Mouse (Mus musculus) midbrain, embryonic 13.5 days (tissue): ENCODE data around the gene Tmem14c. TPM values are rescaled to one million over a fixed set of nuclear protein-coding genes. Genes with fewer than 3 reads are reported as not detected.

Experiments
- ATAC-seq: fragments of 200-750 bp; cut with Nextera tagmentation; 2 replicates; pipeline ENCODE4 v1.8.0; 2017; ENCODE audit warnings: mild to moderate bottlenecking, moderate TSS enrichment, moderate library complexity
- H3K27ac ChIP-seq: fragments of 300-500 bp; sonication (generic); 2 replicates; pipeline ENCODE4 v1.5.1; 2015; ENCODE audit warnings: inconsistent platforms, mild to moderate bottlenecking, moderate library complexity
- H3K27me3 ChIP-seq: fragments of 300-500 bp; sonication (generic); 2 replicates; pipeline ENCODE4 v1.6.1; 2015; ENCODE audit warnings: mild to moderate bottlenecking, inconsistent platforms
- H3K36me3 ChIP-seq: fragments of 300-500 bp; sonication (generic); 2 replicates; pipeline ENCODE4 v1.6.1; 2015; ENCODE audit warnings: mild to moderate bottlenecking, inconsistent platforms
- H3K4me1 ChIP-seq: fragments of 300-500 bp; sonication (generic); replicated peaks from 2 replicates; pipeline ENCODE4 v1.6.1; 2015; ENCODE audit warnings: inconsistent platforms
- H3K4me2 ChIP-seq: fragments of 300-500 bp; sonication (generic); replicated peaks from 2 replicates; pipeline ENCODE4 v1.6.1; 2015; ENCODE audit warnings: moderate library complexity, mild to moderate bottlenecking, inconsistent platforms
- H3K4me3 ChIP-seq: fragments of 300-500 bp; sonication (generic); replicated peaks from 2 replicates; pipeline ENCODE4 v1.5.1; 2015; ENCODE audit warnings: mild to moderate bottlenecking, inconsistent platforms
- H3K9ac ChIP-seq: fragments of 300-500 bp; sonication (generic); replicated peaks from 2 replicates; pipeline ENCODE4 v1.6.1; 2015; ENCODE audit warnings: mild to moderate bottlenecking, inconsistent platforms
- H3K9me3 ChIP-seq: fragments of 300-500 bp; sonication (generic); 2 replicates; pipeline ENCODE4 v1.6.1; 2016; ENCODE audit warnings: mild to moderate bottlenecking, inconsistent platforms
- WGBS: fragments of 180-500 bp; shearing (Covaris S2); methylation state at CpG from one replicate; pipeline ENCODE4 v1.1.7; 2015; 5-methylcytosine and 5-hydroxymethylcytosine counted together
- polyA plus RNA-seq: library from polyadenylated mRNA; unstranded; fragments of >200 nt; fragmentation: Nextera tagmentation; extraction: Ambion mirVana; gene quantifications from 2 replicates; pipeline ENCODE4 v1.2.1, GENCODE M21; 2015

Tmem14c gene
- 124 and 135 TPM in 2 replicates for polyA plus RNA-seq

DNA sequence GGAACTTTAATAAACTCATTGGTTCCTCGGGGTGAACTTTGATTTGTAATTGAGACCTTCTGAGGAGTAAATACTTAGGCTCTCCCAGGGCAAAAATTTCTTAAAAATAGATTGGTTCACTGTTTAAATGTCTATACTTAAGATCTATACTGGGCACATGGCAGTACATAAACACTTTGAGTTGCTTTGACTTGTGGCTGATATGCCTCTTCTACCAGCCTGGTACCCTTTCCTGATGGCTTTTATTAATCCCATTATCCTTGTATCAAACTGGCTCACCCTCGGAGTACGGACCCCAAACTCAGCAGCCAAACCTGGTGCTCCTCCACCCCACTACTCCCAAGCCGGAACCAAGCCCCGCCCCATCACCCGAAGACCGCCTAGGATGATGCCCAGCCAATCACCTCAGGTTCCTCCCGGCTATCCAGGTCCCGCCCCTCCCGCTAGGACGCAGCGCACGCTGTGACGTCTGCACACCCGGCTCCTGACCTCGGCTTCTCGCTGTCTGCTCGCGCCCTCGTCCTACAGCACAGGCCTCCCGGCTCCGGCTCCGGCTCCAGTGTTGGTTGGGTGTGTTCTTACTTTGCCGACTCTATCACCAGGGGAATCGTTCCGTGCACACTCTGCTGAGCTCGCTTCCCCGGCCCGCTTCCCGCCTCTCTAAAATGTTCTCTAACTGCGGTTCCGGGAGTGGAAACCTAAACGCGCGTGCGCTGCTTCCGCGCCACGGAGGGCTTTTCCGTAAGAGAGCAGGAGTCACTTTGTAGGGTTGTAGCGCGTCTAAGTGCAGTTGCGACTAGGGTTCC lies at the start of gene Tmem14c:
Tmem14c (plus strand) TSS at position 464 of the 806 bp plus-strand sequence.
- H3K9ac ChIP-seq, result peak within 1 kb of the TSS; percentile 72
- peak within 1 kb of the TSS; percentile 74 for H3K4me2 ChIP-seq

DNA sequence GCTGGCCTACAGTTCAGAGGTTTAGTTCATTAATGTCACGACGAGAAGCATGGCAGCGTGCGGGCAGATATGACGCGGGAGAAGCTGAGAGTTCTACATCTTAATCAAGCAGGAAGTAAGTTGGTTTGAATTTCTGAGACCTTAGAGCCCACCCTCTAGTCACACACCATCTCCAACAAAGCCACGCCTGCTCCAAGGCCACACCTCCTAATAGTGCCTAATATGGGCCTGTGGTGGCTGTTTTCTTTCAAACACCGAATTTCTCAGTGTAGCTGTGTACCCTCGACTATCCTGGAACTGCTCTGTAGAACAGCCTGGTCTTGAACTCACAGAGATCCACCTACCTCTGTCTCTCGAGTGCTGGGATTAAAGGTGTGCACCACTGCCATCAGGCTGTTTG lies 48.5 kb upstream of the Tmem14c start:
- 93% methylated on average over 10 of the region's 10 CpGs for WGBS
- H3K4me1 ChIP-seq, result no peaks in the 10 kb centered on the region
- no peak overlapping the region for H3K4me3 ChIP-seq
- no peak overlapping the region for H3K4me2 ChIP-seq
- H3K9ac ChIP-seq, result no peak overlapping the region
- no peak overlapping the region for H3K27ac ChIP-seq
- H3K27me3 ChIP-seq, result no peaks in the 10 kb centered on the region
- H3K36me3 ChIP-seq, result no peaks in the 10 kb centered on the region
- H3K9me3 ChIP-seq, result no peaks in the 10 kb centered on the region
- ATAC-seq, result no peak

More for the DNA sequence above, at the start of gene Tmem14c:
- no peaks in the 10 kb centered on the region for H3K27me3 ChIP-seq
- peaks cover 46% of the 10 kb centered on the region for H3K36me3 ChIP-seq
- under 1% methylated on average over 43 of the region's 43 CpGs for WGBS
- H3K4me1 ChIP-seq, result peaks cover 20% of the 10 kb centered on the region
- no peaks in the 10 kb centered on the region for H3K9me3 ChIP-seq
- peak; percentile 99 for ATAC-seq
- H3K27ac ChIP-seq, result peak within 1 kb of the TSS; percentile 82
- H3K4me3 ChIP-seq, result peak within 1 kb of the TSS; percentile 74

DNA sequence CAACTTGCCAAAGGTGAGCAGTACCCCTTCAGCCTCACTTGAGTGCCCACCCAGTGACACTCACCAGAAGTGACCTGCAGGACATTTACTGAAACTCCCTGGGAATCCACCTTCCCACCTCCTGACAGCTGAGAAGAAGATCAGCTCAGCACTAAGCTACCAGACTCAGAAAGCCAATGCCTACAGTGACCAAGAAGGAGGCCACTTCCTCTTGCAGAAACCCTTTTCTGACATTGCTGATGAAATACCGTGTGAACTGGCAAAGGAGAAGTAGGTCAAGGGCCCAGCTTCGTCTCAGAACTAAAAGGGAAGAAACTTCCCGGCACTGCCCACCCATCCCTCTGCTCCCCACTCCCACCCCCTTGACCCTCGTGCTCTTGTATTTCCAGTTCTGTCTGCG lies 47.5 kb upstream of the Tmem14c start:
- Histone ChIP-seq H3K9me3 (no peaks in the 10 kb centered on the region), H3K27ac (no peak overlapping the region), H3K4me2 (no peak overlapping the region), H3K36me3 (no peaks in the 10 kb centered on the region), H3K4me1 (no peaks in the 10 kb centered on the region), H3K27me3 (no peaks in the 10 kb centered on the region), H3K9ac (no peak overlapping the region), H3K4me3 (no peak overlapping the region)
- 88% methylated on average over 5 of the region's 5 CpGs for WGBS
- no peak for ATAC-seq

DNA sequence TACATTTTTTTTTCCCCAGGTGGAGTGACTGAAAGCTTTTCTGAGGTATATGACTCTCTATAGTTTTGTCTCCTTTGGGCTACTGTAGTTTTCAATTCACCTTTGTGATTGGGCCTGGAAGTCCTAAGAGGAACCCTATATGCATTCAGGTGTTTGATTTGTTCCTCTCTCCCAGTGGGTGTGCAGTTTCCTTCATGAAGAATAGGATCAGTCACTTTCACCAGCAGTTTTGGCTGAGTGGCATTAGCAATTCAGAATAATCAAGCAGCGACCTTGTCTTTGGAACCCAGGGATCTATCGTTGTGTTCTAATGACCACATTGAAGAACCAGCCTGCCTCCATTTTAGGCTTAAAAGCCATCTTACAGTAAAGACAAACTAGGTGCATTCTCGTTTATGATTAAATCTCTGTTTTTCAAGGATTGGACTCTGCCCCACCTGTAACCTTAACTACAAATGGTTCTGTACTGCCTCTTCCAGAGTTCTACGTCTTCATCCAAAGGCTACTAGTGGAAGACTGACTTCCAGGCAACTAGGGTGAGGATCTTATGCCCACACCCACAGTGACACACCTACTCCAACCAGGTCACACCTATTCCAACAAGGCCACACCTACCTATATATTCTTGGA lies 46.2 kb upstream of the Tmem14c start:
- no peak overlapping the region for H3K4me3 ChIP-seq
- 92% methylated on average over 4 of the region's 4 CpGs for WGBS
- no peaks in the 10 kb centered on the region for H3K9me3 ChIP-seq
- no peak overlapping the region for H3K27ac ChIP-seq
- ATAC-seq, result no peak
- no peaks in the 10 kb centered on the region for H3K4me1 ChIP-seq
- H3K27me3 ChIP-seq, result no peaks in the 10 kb centered on the region
- H3K4me2 ChIP-seq, result no peak overlapping the region
- no peak overlapping the region for H3K9ac ChIP-seq
- H3K36me3 ChIP-seq, result no peaks in the 10 kb centered on the region

DNA sequence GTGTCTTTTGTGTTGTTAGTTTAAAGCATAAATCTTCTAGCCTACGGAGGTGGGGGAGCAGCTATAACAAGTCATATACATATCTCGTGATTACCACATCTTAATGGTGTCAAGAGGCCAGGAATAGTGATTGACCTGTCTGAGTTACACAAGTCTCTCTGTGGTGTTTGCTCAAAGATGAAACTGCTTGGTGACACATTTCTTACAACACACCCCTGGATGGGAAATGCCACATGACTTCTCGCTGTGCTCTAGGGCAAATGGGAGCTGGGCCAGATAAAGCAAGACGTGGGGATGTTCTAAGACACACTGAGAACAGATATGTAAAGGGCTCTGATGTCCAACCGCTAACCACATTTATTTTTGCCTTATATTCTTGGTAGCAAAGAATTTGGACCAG lies 44.8 kb upstream of the Tmem14c start:
- no peaks in the 10 kb centered on the region for H3K9me3 ChIP-seq
- 95% methylated on average over 5 of the region's 5 CpGs for WGBS
- H3K27ac ChIP-seq, result no peak overlapping the region
- no peak overlapping the region for H3K4me3 ChIP-seq
- ATAC-seq, result no peak
- H3K4me1 ChIP-seq, result no peaks in the 10 kb centered on the region
- no peak overlapping the region for H3K4me2 ChIP-seq
- no peaks in the 10 kb centered on the region for H3K36me3 ChIP-seq
- H3K9ac ChIP-seq, result no peak overlapping the region
- H3K27me3 ChIP-seq, result no peaks in the 10 kb centered on the region

DNA sequence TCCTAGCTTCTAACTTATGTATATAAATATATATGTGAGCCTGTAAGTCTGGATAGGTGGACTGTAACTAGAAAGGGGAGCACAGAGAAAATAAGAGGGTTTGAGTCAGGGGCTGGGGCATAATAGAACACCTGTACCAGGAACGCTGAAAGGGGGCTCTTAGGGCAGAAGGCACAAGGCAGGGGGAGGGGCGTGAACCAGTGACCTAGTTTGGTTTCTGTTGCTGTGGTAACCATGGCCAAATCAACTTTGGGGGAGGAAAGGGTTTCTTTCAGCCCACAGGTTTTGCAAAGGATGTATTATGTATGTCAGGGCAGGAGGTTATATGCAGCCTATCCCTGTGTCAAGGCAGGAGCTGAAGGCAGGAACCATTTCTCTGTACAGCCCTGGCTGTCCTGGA lies 44.3 kb upstream of the Tmem14c start:
- Histone ChIP-seq H3K4me1 (no peaks in the 10 kb centered on the region), H3K9me3 (no peaks in the 10 kb centered on the region), H3K4me3 (no peak overlapping the region), H3K27ac (no peak overlapping the region), H3K9ac (no peak overlapping the region), H3K4me2 (no peak overlapping the region), H3K27me3 (no peaks in the 10 kb centered on the region), H3K36me3 (no peaks in the 10 kb centered on the region)
- ATAC-seq, result no peak
- 93% methylated on average over 2 of the region's 2 CpGs for WGBS

DNA sequence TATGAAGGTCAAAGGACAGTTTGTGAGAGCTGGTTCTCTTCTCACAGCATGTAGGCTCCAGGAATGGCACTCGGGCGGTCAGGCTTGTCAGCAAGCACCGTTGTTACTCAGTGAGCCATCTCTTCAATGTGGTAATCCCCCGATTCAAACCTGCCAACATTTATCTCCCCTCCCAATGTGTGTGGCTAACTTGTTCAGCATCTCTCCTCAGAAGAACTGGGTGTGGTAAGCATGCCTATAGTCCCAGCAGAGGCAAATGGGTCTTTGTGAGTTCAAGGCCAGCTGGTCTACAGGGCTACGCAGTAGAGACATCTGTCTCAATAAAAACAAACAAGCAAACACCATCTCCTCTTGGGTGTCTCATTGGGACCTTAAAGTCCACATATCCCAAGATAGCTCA lies 43.1 kb upstream of the Tmem14c start:
- WGBS, result 81% methylated on average over 5 of the region's 5 CpGs
- no peak for ATAC-seq
- no peak overlapping the region for H3K27ac ChIP-seq
- no peak overlapping the region for H3K4me3 ChIP-seq
- H3K9ac ChIP-seq, result no peak overlapping the region
- H3K27me3 ChIP-seq, result no peaks in the 10 kb centered on the region
- H3K36me3 ChIP-seq, result no peaks in the 10 kb centered on the region
- no peak overlapping the region for H3K4me2 ChIP-seq
- H3K4me1 ChIP-seq, result no peaks in the 10 kb centered on the region
- no peaks in the 10 kb centered on the region for H3K9me3 ChIP-seq

DNA sequence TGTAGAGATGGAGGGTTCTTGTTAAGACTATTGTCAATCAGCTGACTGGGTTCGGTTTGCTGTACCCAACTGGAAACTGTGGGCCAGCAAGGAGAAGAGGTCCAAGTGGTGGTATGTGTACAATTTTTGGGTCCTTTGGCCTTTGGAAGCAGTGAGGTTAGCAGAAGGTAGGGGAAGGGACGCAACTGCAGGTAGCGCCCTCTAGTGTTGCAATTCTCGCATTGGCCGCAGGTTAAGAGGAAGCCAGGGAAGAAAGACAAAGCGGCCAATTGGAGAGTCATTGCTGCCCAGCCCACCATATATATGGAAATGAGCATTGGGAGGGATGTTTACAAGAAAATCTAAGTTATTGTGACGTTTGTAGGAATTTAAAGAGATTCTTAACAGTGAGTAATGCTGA lies 38.5 kb upstream of the Tmem14c start:
- 13% methylated on average over 7 of the region's 7 CpGs for WGBS
- Histone ChIP-seq H3K36me3 (no peaks in the 10 kb centered on the region), H3K4me1 (no peaks in the 10 kb centered on the region), H3K9ac (no peak overlapping the region), H3K4me2 (no peak overlapping the region), H3K27ac (no peak overlapping the region), H3K27me3 (no peaks in the 10 kb centered on the region), H3K9me3 (no peaks in the 10 kb centered on the region), H3K4me3 (no peak overlapping the region)
- ATAC-seq, result no peak

DNA sequence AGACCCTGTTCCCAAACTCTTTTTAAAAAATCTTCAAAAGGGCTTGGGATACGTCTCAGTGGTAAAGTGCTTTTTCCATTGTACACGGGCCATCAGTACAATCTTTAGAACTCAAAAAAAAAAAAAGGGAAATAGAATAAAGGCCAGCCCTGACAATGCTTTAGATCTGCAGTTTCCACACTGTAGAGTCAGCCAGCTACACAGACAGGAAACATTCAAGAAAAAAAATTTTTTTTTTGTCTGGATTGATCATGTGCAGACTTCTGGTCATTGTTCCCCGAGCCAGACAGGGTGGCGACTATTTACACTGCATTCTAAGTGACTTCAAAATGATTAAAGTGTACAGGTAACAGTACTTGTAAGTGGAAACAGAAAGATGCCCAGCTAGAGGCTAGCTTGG lies 37.4 kb upstream of the Tmem14c start:
- WGBS, result 89% methylated on average over 4 of the region's 4 CpGs
- H3K36me3 ChIP-seq, result no peaks in the 10 kb centered on the region
- no peak overlapping the region for H3K9ac ChIP-seq
- ATAC-seq, result no peak
- no peaks in the 10 kb centered on the region for H3K4me1 ChIP-seq
- H3K4me3 ChIP-seq, result no peak overlapping the region
- no peaks in the 10 kb centered on the region for H3K9me3 ChIP-seq
- no peak overlapping the region for H3K27ac ChIP-seq
- H3K27me3 ChIP-seq, result no peaks in the 10 kb centered on the region
- no peak overlapping the region for H3K4me2 ChIP-seq

DNA sequence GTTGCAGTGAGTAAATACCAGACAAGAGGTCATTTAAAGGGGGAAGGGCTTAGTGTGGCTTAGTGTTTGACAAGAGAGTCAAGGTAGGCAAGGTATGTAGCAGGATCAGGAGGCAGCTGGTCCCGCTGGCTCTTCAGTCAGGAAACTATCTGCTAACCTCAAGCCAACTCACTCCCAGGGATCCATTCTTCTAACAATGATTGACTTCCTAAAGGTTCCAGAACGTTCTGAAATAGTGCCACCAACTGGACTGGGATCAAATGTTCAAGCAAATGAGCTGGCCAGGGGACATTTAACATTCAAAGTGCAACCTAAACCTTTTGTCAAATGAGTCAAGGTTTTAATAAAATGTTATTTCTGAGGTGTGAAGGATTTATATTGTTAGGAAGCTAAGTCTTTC lies 36.8 kb upstream of the Tmem14c start:
- Histone ChIP-seq H3K27me3 (no peaks in the 10 kb centered on the region), H3K9me3 (no peaks in the 10 kb centered on the region), H3K9ac (no peak overlapping the region), H3K4me3 (no peak overlapping the region), H3K4me2 (no peak overlapping the region), H3K4me1 (no peaks in the 10 kb centered on the region), H3K36me3 (no peaks in the 10 kb centered on the region), H3K27ac (no peak overlapping the region)
- ATAC-seq, result no peak
- 67% methylated on average over 2 of the region's 2 CpGs for WGBS

DNA sequence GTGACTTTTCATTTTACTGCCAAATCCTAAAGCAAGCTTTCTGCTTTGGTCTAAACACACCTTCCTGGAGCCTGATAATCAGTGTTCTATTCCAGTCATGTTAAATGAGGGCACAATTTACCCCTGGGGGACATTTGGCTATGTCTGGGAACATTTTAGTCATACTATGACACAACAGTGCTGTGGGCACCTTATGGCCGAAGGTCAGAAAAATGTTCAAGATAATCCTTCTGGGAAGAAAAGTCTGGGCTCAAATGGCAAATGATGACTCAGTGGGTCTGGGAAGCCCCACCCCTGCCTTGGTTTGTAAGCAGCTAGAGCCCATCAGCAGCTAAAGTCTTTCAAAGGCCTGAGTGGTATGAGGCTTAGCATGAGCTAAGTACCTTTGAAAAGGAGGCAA lies 33.3 kb upstream of the Tmem14c start:
- Histone ChIP-seq H3K27ac (no peak overlapping the region), H3K4me3 (no peak overlapping the region), H3K36me3 (no peaks in the 10 kb centered on the region), H3K4me1 (no peaks in the 10 kb centered on the region), H3K9ac (no peak overlapping the region), H3K27me3 (no peaks in the 10 kb centered on the region), H3K9me3 (no peaks in the 10 kb centered on the region), H3K4me2 (no peak overlapping the region)
- ATAC-seq, result no peak
- 76% methylated on average over 1 of the region's 1 CpGs for WGBS

DNA sequence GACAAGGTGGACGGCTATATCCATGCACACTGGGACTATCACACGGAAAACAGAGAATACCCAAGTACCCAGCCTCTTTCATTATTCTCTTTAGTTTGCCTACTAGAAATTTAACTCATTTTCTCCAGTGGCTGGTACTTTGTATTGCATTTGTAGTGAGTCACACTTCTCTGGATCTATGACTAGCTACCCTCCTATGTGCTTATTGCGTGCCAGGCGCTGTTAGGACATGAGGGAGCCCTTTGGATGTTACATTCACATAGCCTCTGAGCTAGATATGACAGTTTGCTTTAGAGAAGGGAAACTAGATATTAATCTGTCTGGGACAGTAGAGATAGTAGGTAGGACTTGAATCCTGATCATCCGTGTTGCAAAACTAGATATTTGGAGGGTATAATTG lies 30.0 kb upstream of the Tmem14c start:
- no peak overlapping the region for H3K4me3 ChIP-seq
- ATAC-seq, result no peak
- H3K4me1 ChIP-seq, result no peaks in the 10 kb centered on the region
- no peak overlapping the region for H3K9ac ChIP-seq
- no peaks in the 10 kb centered on the region for H3K9me3 ChIP-seq
- H3K4me2 ChIP-seq, result no peak overlapping the region
- WGBS, result 95% methylated on average over 5 of the region's 5 CpGs
- H3K27ac ChIP-seq, result no peak overlapping the region
- no peaks in the 10 kb centered on the region for H3K36me3 ChIP-seq
- no peaks in the 10 kb centered on the region for H3K27me3 ChIP-seq
